Mouse (Mus musculus) neural tube, embryonic 11.5 days (tissue): ENCODE data around the gene Cngb1. TPM values are rescaled to one million over a fixed set of nuclear protein-coding genes. Genes with fewer than 3 reads are reported as not detected.
A peak's percentile ranks its signal among the peaks of the same experiment; 100 is the strongest.

ENCODE experiments used
- ATAC-seq: fragments of 200-750 bp; cut with Nextera tagmentation; 2 replicates; pipeline ENCODE4 v1.8.0; 2017; ENCODE audit warnings: moderate number of reproducible peaks, mild to moderate bottlenecking, moderate TSS enrichment, moderate library complexity; ENCODE audit not compliant: insufficient read depth, low FRiP score, low TSS enrichment
- DNase-seq: peaks from one replicate; pipeline ENCODE4 v3.0.0-alpha.2; 2015; ENCODE audit warnings: low spot score
- H3K27ac ChIP-seq: fragments of 300-500 bp; sonication (generic); 2 replicates; pipeline ENCODE4 v1.5.1; 2014; ENCODE audit warnings: low read depth, mild to moderate bottlenecking, low read length
- H3K27me3 ChIP-seq: fragments of 300-500 bp; sonication (generic); 2 replicates; pipeline ENCODE4 v1.6.1; 2014; ENCODE audit warnings: mild to moderate bottlenecking, low read length, mixed read lengths; ENCODE audit not compliant: control insufficient read depth, insufficient read depth
- H3K36me3 ChIP-seq: fragments of 300-500 bp; sonication (generic); 2 replicates; pipeline ENCODE4 v1.6.1; 2014; ENCODE audit warnings: mild to moderate bottlenecking, low read length, moderate library complexity, mixed read lengths; ENCODE audit not compliant: control insufficient read depth, insufficient read depth
- H3K4me1 ChIP-seq: fragments of 300-500 bp; sonication (generic); 2 replicates; pipeline ENCODE4 v1.6.1; 2014; ENCODE audit warnings: low read length, mixed read lengths; ENCODE audit not compliant: control insufficient read depth, insufficient read depth
- H3K4me2 ChIP-seq: fragments of 300-500 bp; sonication (generic); 2 replicates; pipeline ENCODE4 v1.6.1; 2014; ENCODE audit warnings: low read depth, mild to moderate bottlenecking, moderate library complexity
- H3K4me3 ChIP-seq: fragments of 300-500 bp; sonication (generic); 2 replicates; pipeline ENCODE4 v1.5.1; 2014; ENCODE audit warnings: low read depth, low read length
- H3K9ac ChIP-seq: fragments of 300-500 bp; sonication (generic); 2 replicates; pipeline ENCODE4 v1.6.1; 2014; ENCODE audit warnings: mild to moderate bottlenecking, low read length
- H3K9me3 ChIP-seq: fragments of 300-500 bp; sonication (generic); 2 replicates; pipeline ENCODE4 v1.6.1; 2016; ENCODE audit warnings: low read length; ENCODE audit not compliant: control insufficient read depth
- WGBS: fragments of 180-500 bp; shearing (Covaris S2); extraction: QIAGEN DNeasy Blood & Tissue Kit; methylation state at CpG from one replicate; pipeline ENCODE4 v1.1.7; 2014; 5-methylcytosine and 5-hydroxymethylcytosine counted together
- polyA plus RNA-seq: library from polyadenylated mRNA; unstranded; fragments of >200 nt; fragmentation: Nextera tagmentation; extraction: Ambion mirVana; gene quantifications from 2 replicates; pipeline ENCODE4 v1.2.1, GENCODE M21; 2014

Gene Cngb1
- polyA plus RNA-seq: 0.50 and 0.51 TPM in 2 replicates

DNA sequence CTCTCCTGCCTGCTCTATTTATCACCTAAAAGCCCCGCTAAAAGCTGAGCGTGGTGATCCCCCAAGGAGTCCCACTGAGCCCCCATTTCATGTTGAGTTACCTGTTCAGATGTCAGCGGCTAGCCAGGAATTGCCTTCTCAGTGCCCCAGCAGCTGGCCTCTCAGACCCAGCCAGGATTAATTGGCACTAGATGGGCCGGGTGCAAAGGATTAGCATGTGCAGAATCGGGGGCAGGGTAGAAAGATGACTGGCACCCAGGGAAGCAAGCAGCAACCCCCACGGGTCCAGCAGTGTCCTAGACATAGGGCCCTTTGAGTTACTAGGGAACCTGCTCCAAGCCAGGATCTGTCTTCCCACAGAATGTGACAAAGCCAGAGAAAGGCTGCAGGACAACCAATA, at the start of gene Cngb1:
TSS of gene Cngb1 (minus strand) at position 155 of the 400 bp plus-strand sequence.
- WGBS: 52% methylated on average over 6 of the region's 6 CpGs
- Histone ChIP-seq H3K36me3 (no peaks in the 10 kb centered on the region), H3K9ac (no peak within 1 kb of the TSS), H3K4me2 (no peak within 1 kb of the TSS), H3K4me1 (no peaks in the 10 kb centered on the region), H3K27me3 (no peaks in the 10 kb centered on the region), H3K9me3 (no peaks in the 10 kb centered on the region), H3K27ac (no peak within 1 kb of the TSS), H3K4me3 (no peak within 1 kb of the TSS)
- DNase-seq: no peak
- no peak for ATAC-seq

GRCm38 (mm10) chr8:95354606-95355005, 48.2 kb upstream of the Cngb1 start:
- WGBS: 95% methylated on average over 2 of the region's 2 CpGs
- Histone ChIP-seq H3K36me3 (no peaks in the 10 kb centered on the region; the same call in 1 of the 2 replicates), H3K27ac (no peak overlapping the region), H3K4me2 (no peak overlapping the region), H3K27me3 (peaks cover 4% of the 10 kb centered on the region; the same call in 1 of the 2 replicates), H3K9ac (no peak overlapping the region), H3K9me3 (no peaks in the 10 kb centered on the region), H3K4me3 (no peak overlapping the region), H3K4me1 (peaks cover 9% of the 10 kb centered on the region)
- ATAC-seq: no peak
- DNase-seq: no peak

- H3K27me3 ChIP-seq: peaks cover 4% of the 10 kb centered on the region; the same call in 1 of the 2 replicates
- ATAC-seq (peak; percentile 62), DNase-seq (peak; percentile 77)
- no peaks in the 10 kb centered on the region; the same call in 1 of the 2 replicates for H3K36me3 ChIP-seq
- WGBS: 3% methylated on average over 60 of the region's 62 CpGs
- H3K9me3 ChIP-seq: no peaks in the 10 kb centered on the region
- peak overlapping the region; percentile 94 for H3K9ac ChIP-seq
- H3K27ac ChIP-seq: peak overlapping the region; percentile 83
- H3K4me3 ChIP-seq: peak overlapping the region; percentile 81
- H3K4me2 ChIP-seq: peak overlapping the region; percentile 92
- peaks cover 9% of the 10 kb centered on the region for H3K4me1 ChIP-seq
Observed at GRCm38 (mm10) chr8:95352871-95353866, 46.8 kb upstream of the Cngb1 start.

GRCm38 (mm10) chr8:95352151-95352870, 45.9 kb upstream of the Cngb1 start, which contains the start of gene Mmp15:
Gene Mmp15, plus strand, starts transcription at chr8:95352268.
- peaks cover 9% of the 10 kb centered on the region for H3K4me1 ChIP-seq
- H3K9me3 ChIP-seq: no peaks in the 10 kb centered on the region
- peak within 1 kb of the TSS; percentile 92 for H3K4me2 ChIP-seq
- peak within 1 kb of the TSS; percentile 83 for H3K27ac ChIP-seq
- ATAC-seq: peak; percentile 85
- H3K9ac ChIP-seq: peak within 1 kb of the TSS; percentile 94
- DNase-seq: peak; percentile 87
- peak within 1 kb of the TSS; percentile 81 for H3K4me3 ChIP-seq
- WGBS: under 1% methylated on average over 78 of the region's 80 CpGs
- H3K36me3 ChIP-seq: no peaks in the 10 kb centered on the region; the same call in 1 of the 2 replicates
- peaks cover 4% of the 10 kb centered on the region; the same call in 1 of the 2 replicates for H3K27me3 ChIP-seq

DNA sequence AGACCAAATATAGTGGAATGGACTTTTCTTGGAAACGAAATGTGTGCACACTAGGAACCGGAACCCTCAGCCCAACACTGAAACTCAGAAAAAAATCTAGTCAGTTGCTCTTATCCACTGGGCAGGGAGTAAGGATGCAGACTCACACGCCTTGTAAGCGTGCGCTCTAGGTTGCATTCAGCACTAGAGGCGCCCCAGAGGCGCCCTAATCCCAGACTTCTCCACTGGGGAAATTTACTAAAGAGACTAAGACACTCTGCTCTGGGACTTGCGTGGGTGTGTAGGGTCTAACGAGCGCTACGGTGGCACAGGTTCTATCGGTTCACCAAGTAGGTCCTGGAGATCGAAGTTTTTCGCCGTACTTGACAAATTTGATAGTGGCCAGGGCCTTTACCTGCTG, 45.1 kb upstream of the Cngb1 start:
- peak overlapping the region; percentile 92 for H3K4me2 ChIP-seq
- H3K27me3 ChIP-seq: peaks cover 4% of the 10 kb centered on the region; the same call in 1 of the 2 replicates
- no peak overlapping the region for H3K9ac ChIP-seq
- peak; percentile 59 for DNase-seq
- no peak for ATAC-seq
- H3K27ac ChIP-seq: no peak overlapping the region
- H3K36me3 ChIP-seq: no peaks in the 10 kb centered on the region; the same call in 1 of the 2 replicates
- H3K4me1 ChIP-seq: peaks cover 9% of the 10 kb centered on the region
- H3K9me3 ChIP-seq: no peaks in the 10 kb centered on the region
- WGBS: 1% methylated on average over 15 of the region's 15 CpGs
- peak overlapping the region; percentile 81; the same call in 1 of the 2 replicates for H3K4me3 ChIP-seq

- Histone ChIP-seq H3K36me3 (peaks cover under 1% of the 10 kb centered on the region; the same call in 1 of the 2 replicates), H3K4me2 (no peak overlapping the region), H3K27me3 (peaks cover 4% of the 10 kb centered on the region; the same call in 1 of the 2 replicates), H3K27ac (no peak overlapping the region), H3K4me1 (peaks cover 7% of the 10 kb centered on the region), H3K9me3 (no peaks in the 10 kb centered on the region), H3K4me3 (no peak overlapping the region), H3K9ac (no peak overlapping the region)
- no peak for ATAC-seq
- 65% methylated on average over 18 of the region's 19 CpGs for WGBS
- DNase-seq: no peak
Observed at GRCm38 (mm10) chr8:95348811-95349630, 42.6 kb upstream of the Cngb1 start.

DNA sequence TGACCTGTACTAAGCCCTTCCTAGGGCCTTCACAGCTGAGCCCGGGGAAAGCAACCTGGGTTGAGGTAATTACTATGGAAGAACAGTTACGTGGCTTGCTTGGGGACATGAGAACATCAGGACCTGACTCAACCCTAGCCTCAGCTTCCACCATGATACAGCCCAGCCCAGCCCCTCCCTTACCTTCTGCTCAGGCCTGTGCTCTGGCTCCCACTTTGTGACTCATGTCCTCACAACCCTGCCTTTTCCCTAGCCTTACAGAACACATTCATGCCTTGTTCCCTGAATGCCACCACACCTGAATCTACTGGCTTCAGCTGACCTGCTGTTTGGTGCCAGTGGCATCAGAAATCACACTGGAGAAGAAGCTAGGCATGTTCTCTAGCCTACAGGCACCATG, 42.0 kb upstream of the Cngb1 start:
- Histone ChIP-seq H3K27ac (no peak overlapping the region), H3K9me3 (no peaks in the 10 kb centered on the region), H3K9ac (no peak overlapping the region), H3K4me1 (peaks cover 4% of the 10 kb centered on the region; the same call in 1 of the 2 replicates), H3K27me3 (peaks cover 4% of the 10 kb centered on the region; the same call in 1 of the 2 replicates), H3K4me3 (no peak overlapping the region), H3K4me2 (no peak overlapping the region), H3K36me3 (peaks cover 3% of the 10 kb centered on the region; the same call in 1 of the 2 replicates)
- no peak for DNase-seq
- ATAC-seq: no peak
- WGBS: 80% methylated on average over 2 of the region's 2 CpGs
